Mouse (Mus musculus) induced T-regulatory cell, adult 2 months (primary cell): Measurements from ENCODE around the gene Gm525.
A peak's percentile ranks its signal among the peaks of the same experiment; 100 is the strongest.
"Not testable (repeated sequence)": the region's sequence is repeated elsewhere in the genome, so short reads cannot be mapped to it uniquely, and the experiment has no call there.

Experiments used
- DNase-seq: peaks from one replicate; pipeline ENCODE4 v3.0.0-alpha.2; 2012; ENCODE audit warnings: low read depth

Gm525 gene

DNA sequence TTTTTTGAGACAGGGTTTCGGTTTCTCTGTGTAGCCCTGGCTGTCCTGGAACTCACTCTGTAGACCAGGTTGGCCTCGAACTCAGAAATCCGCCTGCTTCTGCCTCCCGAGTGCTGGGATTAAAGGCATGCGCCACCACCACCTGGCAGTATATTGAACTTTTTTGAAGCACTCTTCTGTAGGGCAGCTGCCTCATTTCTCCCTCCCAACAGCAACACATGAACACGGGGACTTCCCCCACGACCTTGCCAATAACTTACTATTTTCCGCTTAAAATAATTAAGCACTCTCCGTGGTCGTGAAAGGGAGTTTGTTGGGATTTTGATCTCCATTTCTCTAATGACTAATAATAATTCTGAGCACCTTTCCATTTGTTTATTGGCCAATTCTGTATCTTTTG lies 23.7 kb downstream of the Gm525 start:
- DNase-seq, result not testable (repeated sequence)

DNA sequence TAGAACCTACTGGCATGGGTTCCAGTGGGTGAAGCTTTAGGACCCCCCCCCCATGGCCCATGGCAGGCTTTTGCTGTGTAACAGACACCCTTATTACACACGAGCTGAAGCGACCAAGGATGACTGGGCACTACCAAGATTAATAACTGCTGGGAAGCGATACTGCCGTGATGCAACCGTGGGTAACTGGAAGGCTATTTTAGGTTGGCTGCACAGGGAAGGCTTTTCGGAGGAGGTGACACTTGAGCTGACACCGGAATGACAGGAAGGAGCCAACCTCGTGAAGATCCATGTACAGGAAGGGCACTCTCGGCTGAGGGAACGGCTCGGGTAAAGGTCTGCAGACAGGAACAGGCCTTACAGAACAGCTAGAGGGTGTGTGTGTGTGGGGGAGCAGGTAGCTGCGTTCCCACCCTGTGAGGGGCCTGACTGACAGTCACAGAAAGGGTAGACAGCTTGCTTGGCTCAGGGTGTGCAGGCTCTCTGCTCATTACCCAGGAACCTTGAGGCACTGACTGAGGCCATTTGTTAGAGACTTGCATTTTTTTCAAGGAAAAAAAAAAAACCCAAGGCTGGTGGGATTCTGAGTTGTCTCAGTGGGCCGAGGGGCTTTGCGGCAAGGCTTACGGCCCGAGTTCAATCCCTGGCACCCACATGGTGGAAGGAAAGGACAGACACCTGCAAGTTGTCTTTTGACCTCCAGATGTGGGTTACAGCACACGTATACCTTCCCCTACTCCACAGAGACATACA lies 24.6 kb downstream of the Gm525 start:
- no peak for DNase-seq

DNA sequence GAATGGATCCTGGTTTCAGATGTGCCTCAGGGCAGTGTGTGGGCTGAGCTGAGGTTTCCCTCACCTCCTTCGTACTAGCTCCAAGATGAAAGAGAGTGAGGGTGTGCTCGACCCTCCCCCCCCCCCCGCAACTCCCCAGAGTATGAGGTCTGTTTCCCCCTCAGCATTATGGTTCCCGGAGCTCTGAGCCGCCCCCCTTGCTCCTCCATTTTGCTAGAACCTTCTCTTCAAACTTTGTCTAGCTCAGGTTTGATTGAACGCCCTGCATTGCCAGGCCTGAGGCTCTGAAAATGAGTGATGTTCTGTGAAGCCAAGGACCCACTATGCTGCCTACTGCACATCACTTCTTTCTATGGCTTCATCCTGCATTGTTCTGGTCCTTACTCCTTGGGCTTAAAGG lies 25.3 kb downstream of the Gm525 start:
- DNase-seq, result no peak

DNA sequence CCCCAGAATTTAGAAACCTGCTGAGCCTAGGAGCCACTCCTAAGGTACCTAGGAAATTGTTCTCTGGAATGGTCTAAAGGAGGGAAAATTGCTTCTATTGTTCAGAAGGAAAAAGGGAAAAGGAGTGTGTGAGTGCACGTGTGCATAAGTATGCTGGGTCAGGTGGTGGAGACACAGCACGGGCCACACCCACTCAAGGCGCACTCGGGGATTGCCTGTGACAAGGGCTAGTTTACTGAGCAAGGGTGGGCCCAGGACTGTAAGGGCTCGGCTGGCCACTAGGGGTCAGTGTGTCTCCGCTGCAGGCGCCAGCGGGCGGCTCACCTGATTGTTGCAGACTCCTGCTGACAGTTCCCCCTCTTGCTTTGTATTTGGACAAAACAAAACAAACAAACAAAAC lies 26.8 kb downstream of the Gm525 start:
- peak; percentile 90 for DNase-seq

- no peak for DNase-seq
Observed at GRCm38 (mm10) chr11:89100826-89101321, 27.2 kb downstream of the Gm525 start.

DNA sequence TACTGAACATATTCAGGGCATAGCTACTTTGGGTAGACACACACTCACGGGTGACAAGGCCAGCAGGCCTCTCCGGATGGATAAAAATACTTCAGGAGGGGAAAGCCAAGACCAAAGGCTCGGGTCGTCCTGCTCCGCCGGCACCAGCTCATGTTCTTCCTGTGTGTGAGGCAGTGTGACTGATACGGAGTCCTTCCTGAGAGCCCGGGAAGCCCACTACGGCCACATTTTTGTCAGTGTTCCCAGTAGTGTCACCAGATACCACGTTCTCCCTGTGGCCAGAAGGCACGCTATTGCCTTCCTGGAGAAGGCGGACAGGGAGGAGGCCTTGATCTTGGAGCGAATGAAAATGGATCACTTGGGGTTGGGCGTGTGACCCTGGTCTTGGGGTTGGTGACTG lies 29.5 kb downstream of the Gm525 start:
- no peak for DNase-seq

DNA sequence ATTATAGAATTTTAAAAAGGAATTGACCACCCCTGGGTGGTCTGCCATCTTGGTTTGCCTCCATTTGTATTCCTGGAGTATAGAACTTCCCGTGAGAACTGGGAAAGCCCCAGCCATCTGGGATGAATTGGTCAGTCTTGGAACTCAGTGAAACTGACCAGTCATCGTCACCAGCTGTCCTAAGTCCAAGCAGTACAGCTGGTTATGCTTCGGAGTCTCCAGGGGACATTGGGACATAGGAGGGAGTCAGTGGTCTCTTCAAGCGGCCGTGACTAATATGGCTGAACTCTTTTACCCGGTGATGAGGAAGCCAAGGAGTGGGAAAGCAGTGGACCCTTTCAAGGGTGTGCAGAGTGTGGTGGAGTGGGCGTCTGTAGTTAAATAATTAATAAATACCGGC lies 31.6 kb downstream of the Gm525 start:
- DNase-seq, result no peak

DNA sequence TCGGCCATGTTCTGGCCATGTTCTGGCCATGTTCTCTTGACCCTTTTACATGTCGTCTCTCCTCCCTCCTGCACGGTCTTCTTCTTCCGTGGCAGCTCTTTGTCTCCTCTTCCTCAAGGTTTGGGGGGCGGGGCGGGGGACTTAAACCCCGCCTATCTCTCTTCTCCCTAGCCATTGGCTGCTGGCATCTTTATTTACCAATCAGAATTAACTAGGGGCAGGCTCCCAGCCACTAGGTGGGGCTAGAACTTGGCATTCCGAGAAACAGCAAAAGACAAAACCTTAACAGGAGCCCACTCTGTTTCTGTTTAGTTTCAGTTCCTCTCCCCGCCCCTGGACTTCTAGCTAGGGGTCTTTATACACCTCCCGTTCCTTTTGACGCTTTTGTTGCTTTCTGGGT lies 32.2 kb downstream of the Gm525 start:
- peak; percentile 44 for DNase-seq

GRCm38 (mm10) chr11:89107180-89107807 lies 33.7 kb downstream of the Gm525 start:
- no peak for DNase-seq

DNA sequence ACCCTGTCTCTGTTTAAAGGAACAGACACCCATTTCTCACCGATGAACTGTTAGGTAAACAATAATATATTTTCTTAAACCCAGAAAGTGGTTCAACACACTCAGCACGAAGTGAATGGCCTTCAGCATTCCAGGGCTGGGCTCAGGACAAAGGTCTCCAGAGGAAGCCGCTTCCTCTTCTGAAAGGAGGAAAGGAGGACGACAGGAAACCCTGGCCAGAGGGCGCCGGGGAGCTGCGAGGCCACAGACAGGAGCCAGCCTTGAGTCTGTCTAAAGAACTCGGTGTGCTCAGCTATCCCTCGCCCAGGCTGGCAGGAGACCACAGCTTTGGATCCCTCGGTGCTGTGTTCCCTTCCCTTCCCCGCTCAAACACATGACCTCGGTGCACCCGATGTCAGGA lies 50.8 kb downstream of the Gm525 start:
- DNase-seq, result no peak

- DNase-seq, result no peak
Observed at GRCm38 (mm10) chr11:89130856-89131255, 57.2 kb downstream of the Gm525 start.

- no peak for DNase-seq
Observed at GRCm38 (mm10) chr11:89132406-89132805, 58.8 kb downstream of the Gm525 start.

DNA sequence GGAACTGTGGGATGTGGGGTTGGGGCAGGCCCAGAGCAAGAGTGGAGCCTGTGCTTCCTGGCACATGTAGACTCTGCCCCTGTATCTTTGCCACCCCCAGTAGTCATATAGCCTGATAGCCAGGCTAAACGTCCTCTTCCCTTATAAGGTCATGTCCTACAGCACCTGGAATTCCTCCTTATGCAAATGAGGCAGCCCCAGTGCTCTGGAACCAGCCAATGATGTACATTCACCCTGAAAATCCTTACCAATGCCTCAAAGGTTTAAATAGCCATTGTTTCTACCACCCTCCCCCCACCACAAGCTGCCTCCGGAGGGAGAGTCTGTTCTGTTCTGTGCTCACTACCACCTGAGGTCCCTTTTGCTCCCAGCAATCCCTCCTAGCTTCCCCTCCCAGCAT lies 60.6 kb downstream of the Gm525 start:
- no peak for DNase-seq

DNA sequence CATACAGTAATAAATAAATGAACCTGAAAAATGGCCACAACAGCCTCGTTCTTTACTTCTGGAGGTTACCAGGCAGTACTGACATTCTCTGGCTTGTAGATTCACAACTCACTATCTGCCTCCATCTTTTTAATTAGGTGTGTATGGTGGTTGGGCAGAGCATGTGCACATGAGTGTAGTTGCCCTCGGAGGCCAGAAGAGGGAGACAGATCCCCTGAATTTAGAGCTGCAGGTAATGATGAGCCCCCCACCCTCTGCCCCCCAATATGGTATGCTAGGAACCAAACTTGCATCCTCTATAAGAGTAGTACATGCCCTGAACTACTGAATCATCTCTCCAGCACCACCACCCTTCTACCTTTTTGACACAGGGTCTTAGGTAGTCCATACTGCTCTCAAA lies 64.3 kb downstream of the Gm525 start:
- DNase-seq, result no peak
